Mouse (Mus musculus): Measurements from ENCODE around the gene Irak1bp1. TPM values are rescaled to one million over a fixed set of nuclear protein-coding genes. Genes with fewer than 3 reads are reported as not detected.

Gene Irak1bp1
- polyA plus RNA-seq, 1 experiment from 2014 or later, result 27.8 TPM

DNA sequence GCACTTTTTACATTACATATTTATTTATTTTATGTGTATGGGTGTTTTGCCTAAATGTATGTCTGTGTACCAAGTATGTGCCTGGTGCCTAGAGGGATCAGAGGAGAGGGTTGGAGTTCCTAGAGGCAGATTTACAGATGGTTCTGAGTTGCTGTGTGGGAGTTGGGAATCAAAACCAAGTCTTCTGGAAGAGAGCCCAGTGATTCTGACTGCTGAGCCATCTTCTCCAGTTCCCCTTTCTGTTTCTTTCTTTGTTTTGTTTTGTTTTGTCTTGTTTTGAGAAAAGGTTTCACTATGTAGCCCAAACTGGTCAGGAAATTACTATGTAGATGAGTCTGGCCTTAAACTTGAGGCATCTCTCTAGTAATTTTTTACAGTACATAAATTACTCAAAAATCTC lies 59.3 kb downstream of the Irak1bp1 start:
- Histone ChIP-seq H3K4me3 (replicated peaks) (no peak overlapping the region), H3K27me3 (no peaks in the 10 kb centered on the region), H3K4me1 (replicated peaks) (no peaks in the 10 kb centered on the region), H3K4me2 (no peak overlapping the region), H3K9ac (replicated peaks) (no peak overlapping the region), H3K27ac (no peak overlapping the region), H3K9me3 (no peaks in the 10 kb centered on the region), H3K36me3 (peaks cover 62% of the 10 kb centered on the region)
- no peak for ATAC-seq (ENCODE audit: insufficient number of reproducible peaks, insufficient read depth, low FRiP score, low TSS enrichment, low read depth)

Other genes starting within 250 kb of the Irak1bp1 start
- 129 and 138 TPM in 2 replicates for gene Phip, start 146.0 kb downstream of the Irak1bp1 start, polyA plus RNA-seq (2016; fragmentation: Nextera tagmentation; extraction: Ambion mirVana)